Mouse (Mus musculus) T-cell, adult 66 days (primary cell): ENCODE measurements around the gene Cend1. TPM values are rescaled to one million over a fixed set of nuclear protein-coding genes. Genes with fewer than 3 reads are reported as not detected.

ENCODE experiments used
- total RNA-seq, 2 experiments: library from RNA; stranded (reverse); gene quantifications; 3 replicates in 1 of 2; 4 replicates in 1 of 2; pipeline ENCODE4 v1.2.4; 2023

The Cend1 gene
- not detected for total RNA-seq

DNA sequence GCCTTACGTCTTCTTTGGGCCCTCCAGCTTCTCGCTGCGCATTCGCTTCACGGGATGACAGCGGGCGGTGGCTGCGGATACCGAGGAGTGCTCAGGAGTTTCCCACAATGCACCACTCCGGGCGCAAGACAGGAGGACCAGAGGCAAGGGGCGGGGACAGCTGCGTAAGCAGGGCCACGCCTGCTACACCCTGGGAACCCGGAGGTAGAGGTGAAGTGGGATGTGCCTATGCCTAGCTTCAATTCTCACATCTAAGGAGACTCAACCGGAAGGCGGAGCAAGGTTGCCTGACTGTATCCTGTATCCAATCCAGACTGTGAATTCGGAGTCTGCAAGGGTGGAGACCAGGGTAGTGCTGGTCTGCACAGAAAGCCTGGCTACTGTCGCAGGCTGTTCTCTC, at the start of gene Cend1:
Cend1 (minus strand) TSS at position 182 of the 400 bp plus-strand sequence.

DNA sequence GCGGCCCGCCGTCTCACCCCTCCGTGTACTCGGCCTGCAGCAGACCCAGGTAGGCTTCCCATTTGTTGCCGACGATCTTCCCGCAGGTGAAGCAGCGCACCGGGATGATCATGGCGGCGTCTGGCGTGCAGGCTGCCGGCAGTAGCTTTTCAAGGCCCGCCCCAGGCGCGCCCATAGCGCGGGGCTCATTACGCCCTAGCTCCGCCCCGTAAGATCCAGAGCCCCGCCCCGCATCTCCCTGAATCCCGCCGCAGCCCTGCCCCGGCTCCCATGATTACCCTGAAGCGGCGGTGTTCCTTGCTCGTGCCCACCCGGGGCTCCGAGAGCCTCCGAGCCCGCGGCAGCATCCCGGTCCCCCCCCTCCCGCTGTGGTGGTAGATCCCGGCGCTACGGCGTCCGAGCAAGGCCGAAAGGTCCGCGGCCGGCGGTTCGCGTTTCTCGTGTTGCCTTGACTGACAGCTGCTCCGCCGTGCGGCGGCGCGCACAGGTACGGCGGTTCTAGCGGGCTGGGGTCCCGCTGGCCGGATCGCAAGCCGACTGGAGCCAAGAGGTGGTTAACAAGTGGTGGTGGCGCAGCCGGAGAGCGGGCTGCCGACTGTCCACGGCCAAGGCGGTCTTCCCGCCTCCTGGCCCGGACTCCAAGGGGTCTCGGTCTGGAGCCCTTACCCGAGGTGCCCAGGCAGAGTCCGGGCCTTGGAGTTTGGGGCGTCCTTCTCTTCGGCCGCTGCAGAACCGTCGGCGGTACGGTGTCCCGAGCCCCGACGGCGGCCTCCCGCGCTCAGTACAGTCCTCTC, 45.9 kb upstream of the Cend1 start, which contains the start of the genes Polr2l and Tspan4:
Polr2l (minus strand) TSS at position 122 of the 794 bp plus-strand sequence.
Tspan4 (plus strand) TSS at position 230 of the 794 bp plus-strand sequence.

DNA sequence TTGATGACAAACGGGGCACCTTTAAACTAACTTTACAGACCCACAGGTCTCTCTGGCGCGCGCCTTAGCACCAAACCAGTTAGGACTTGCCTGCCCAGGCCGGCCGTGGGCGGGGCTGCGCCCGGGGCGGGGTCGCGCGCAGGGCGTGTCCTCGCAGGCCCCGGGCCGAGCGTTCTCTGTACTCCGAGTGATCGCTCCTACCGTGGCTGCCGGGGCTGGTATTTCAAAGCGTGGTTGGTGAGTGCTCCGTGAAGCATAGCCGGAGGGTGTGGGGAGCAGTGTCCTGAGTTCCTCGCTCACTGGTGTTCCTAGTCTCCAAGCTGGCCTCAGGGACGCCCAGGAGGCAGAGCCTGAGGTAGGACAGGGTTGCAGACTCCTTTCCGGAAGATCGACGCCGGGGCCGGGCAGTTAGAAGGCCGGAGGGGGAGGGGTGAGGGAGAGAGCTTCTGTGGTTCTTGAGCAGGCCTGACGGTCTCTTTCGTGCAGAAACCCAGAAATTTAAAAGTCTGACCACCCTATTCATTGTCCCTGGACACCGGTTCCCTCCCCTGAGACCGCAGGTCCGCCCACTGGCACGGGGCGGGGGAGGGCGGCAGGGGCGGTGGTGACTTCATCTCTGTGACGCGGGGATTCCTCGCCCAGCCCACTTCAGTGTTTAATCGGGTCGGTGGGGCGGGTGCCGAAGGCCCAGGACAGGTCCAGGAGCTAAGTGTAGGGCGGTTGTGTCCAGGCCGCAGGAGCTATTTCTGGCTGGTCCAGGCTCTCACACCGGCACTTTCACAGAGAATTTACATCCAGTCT, 38.1 kb upstream of the Cend1 start, which contains the start of gene Cd151:
Cd151 (plus strand) TSS at position 163 of the 801 bp plus-strand sequence.

GRCm38 (mm10) chr7:141460391-141461113, 31.3 kb upstream of the Cend1 start, which contains the start of gene Cracr2b:
Cracr2b (plus strand) TSS chr7:141461094.

DNA sequence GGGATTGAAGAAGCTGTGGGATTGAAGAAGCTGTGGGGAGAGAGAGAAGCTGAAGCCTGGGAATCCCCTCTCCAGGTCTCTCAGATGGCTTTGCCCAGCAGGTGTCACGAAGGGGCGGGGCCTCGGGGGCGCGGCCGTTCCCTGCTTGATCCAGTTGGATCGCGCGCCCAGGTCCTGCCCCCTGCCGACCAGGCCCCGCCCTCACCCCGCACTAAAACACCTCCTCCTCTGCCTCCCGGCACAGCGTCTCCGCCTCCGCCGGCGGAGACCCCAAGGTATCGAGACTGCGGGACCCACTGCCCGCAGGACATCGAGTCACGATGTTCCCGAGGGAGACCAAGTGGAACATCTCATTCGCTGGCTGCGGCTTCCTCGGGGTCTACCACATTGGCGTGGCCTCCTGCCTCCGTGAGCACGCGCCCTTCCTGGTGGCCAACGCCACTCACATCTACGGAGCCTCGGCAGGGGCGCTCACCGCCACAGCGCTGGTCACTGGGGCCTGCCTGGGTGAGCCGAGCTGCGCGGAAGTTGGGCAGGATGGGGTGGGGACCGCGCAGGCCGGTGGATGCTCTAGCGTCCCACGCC, 25.8 kb upstream of the Cend1 start, which contains the start of gene Pnpla2:
Pnpla2 (plus strand) TSS at position 232 of the 585 bp plus-strand sequence.

DNA sequence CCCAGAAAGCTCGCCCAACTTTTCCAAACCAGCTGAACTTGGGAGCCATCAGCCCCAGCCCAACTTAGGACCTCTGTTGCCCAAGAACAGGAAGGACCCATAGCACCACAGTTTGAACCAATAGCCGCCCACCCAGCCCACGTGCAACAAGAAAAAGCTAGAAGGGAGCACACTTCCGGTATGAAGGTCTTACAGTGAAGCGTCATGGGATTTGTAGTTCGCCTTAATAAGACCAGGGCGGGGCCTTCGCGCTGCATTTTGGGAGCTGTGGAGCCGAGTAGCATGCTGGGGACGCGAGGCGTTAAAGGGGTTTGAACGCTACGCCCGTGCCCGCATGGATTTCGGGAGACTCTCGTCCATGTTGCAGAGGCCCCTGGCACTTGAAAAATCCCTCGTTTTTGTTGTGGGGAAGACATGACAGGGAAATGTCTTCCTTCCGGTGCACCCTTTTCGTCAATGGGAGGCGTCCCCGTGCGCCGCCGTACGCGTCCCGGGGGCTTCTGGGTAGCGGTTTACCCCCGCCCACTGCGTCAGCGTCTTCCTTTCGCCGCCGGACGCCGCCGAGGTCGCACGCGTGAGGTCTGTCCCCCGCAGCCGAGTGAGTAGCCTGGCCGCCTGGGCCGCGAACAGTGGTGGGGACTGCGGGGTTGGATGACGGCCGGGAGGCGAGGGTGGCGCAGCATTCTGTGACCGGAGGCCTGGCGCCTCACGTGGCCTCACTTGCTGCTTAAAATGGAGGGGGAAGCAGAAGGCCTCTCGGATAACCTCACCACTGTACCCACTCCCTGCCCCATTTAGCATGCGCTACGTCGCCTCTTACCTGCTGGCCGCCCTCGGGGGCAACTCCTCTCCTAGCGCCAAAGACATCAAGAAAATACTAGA, 18.1 kb upstream of the Cend1 start, which contains the start of gene Rplp2:
Rplp2 (plus strand) TSS at position 261 of the 882 bp plus-strand sequence.

DNA sequence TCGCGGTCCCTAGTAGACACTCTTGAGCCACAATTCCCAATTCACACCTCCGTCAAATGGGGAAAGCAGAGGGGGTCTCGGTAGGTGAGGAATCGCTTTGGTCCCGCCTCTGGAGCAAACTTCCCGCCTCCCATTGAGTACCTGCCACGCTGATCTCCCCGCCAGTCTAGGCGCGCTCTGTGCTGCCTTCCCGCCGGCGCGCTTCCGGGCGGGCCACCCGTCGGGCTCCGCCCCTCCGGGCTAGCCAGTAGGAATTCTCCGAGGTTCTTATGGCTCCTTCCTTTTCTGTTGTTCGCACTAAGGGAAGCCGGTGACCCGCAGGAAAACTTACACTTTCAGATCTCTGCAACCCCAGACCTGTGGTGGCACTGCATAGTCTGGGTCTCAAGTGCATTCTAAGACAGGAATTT, 14.5 kb upstream of the Cend1 start, which contains the start of gene Pidd1:
Pidd1 (minus strand) TSS at position 198 of the 410 bp plus-strand sequence.

GRCm38 (mm10) chr7:141437178-141438120, 8.2 kb upstream of the Cend1 start, which contains the start of gene Slc25a22:
Slc25a22 (minus strand) TSS chr7:141437892.

DNA sequence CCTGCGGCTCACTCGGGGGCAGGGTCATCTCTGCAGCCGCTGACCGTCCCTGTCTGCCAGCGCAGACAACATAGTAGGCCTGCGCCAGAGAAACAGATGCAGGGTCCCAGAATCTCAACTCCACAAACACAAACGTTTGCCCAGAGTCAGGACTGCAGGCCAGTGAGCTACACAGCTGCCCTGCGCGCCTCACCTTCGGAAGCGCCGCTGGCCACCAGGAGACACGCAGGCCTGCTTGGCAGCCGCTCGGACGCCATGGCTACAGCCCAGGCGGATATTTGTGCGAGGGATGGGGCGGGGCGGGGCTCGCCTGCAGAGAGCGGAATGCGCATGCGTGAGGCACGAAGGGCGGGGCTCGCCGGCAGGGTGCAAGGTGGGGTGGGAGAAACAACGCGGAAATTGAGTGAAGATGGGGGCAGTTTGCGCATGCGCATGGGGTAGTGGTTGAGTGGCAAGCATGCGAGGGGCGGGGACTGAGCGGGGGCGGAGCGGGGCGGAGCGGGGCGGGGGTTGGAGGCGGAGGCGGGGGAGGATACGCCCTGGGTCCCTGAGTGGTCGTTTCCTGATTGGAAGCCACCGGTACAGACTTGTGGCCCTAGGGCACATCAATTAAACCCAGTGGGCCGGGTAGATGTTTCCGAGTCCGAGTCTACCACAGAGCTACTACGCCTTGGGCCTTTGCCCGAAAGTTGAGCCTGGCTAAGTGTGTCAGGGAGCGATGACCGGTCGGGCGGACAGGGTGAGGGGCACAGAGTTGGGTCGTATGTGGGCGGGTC, 15.3 kb downstream of the Cend1 start, which contains the start of gene Gatd1:
Gatd1 (minus strand) TSS at position 328 of the 776 bp plus-strand sequence.

GRCm38 (mm10) chr7:141391625-141392551, 37.4 kb downstream of the Cend1 start, which contains the start of gene Taldo1:
Taldo1 (plus strand) TSS chr7:141392199.

Other genes starting within 250 kb of the Cend1 start
- gene Hras, start 235.5 kb downstream of the Cend1 start, total RNA-seq = 10 to 100 TPM; 38.9 to 45.3 TPM
- gene Lrrc56, start 235.3 kb downstream of the Cend1 start, total RNA-seq = 1 to 10 TPM; 4.8 to 5.0 TPM
- 1 to 10 TPM; 2.4 to 2.6 TPM for gene Lmntd2, start 215.4 kb downstream of the Cend1 start, total RNA-seq
- 1 to 10 TPM; 9.3 to 9.6 TPM for gene Rassf7, start 213.6 kb downstream of the Cend1 start, total RNA-seq
- gene Phrf1, start 200.7 kb downstream of the Cend1 start, total RNA-seq = 100 to 1,000 TPM; 173 to 177 TPM
- 10 to 100 TPM; 34.4 to 53.3 TPM for gene Irf7, start 163.0 kb downstream of the Cend1 start, total RNA-seq
- not detected for gene Cdhr5, start 152.7 kb downstream of the Cend1 start, total RNA-seq
- not detected for gene Sct, start 150.4 kb downstream of the Cend1 start, total RNA-seq
- gene Drd4, start 137.5 kb downstream of the Cend1 start, total RNA-seq = not detected
- 10 to 100 TPM; 65.6 to 68.5 TPM for gene Deaf1, start 101.8 kb downstream of the Cend1 start, total RNA-seq
- 10 to 100 TPM; 20.7 to 21.2 TPM for gene Tmem80, start 101.8 kb downstream of the Cend1 start, total RNA-seq
- under 1 TPM in 1 of 2 experiments, not detected in 1; 0.80 TPM for gene Eps8l2, start 90.6 kb downstream of the Cend1 start, total RNA-seq
- gene Taldo1, start 37.3 kb downstream of the Cend1 start, total RNA-seq = 100 to 1,000 TPM in 1 of 2 experiments, 10 to 100 TPM in 1; 93.1 to 107 TPM
- gene Gatd1, start 15.4 kb downstream of the Cend1 start, total RNA-seq = 10 to 100 TPM; 38.3 to 40.0 TPM
- 10 to 100 TPM; 55.0 to 76.6 TPM for gene Slc25a22, start 8.4 kb upstream of the Cend1 start, total RNA-seq
- gene Pidd1, start 14.5 kb upstream of the Cend1 start, total RNA-seq = 1 to 10 TPM; 2.4 to 5.7 TPM
- gene Rplp2, start 17.9 kb upstream of the Cend1 start, total RNA-seq = 1,000 to 10,000 TPM; 3,530 to 3,735 TPM
- 10 to 100 TPM; 52.1 to 58.8 TPM for gene Pnpla2, start 25.7 kb upstream of the Cend1 start, total RNA-seq
- gene Cracr2b, start 31.6 kb upstream of the Cend1 start, total RNA-seq = 1 to 10 TPM in 1 of 2 experiments, not detected in 1; 1.0 TPM
- gene Cd151, start 37.9 kb upstream of the Cend1 start, total RNA-seq = 1 to 10 TPM; 7.2 to 8.9 TPM
- 10 to 100 TPM; 17.0 to 21.1 TPM for gene Polr2l, start 45.6 kb upstream of the Cend1 start, total RNA-seq
- gene Tspan4, start 45.7 kb upstream of the Cend1 start, total RNA-seq = 1 to 10 TPM; 2.2 to 2.8 TPM
- 10 to 100 TPM; 21.1 to 31.6 TPM for gene Chid1, start 110.4 kb upstream of the Cend1 start, total RNA-seq
- 10 to 100 TPM; 53.8 to 54.1 TPM for gene Ap2a2, start 132.7 kb upstream of the Cend1 start, total RNA-seq
- under 1 TPM in 1 of 2 experiments, not detected in 1; 0.06 TPM for gene Muc6, start 225.8 kb upstream of the Cend1 start, total RNA-seq